Mouse (Mus musculus) cortical plate, adult 2 months (tissue): Measurements from ENCODE around the gene Sall2.

Experiments used
- CTCF ChIP-seq: fragments of 200-500 bp; IDR thresholded peaks from 2 replicates; pipeline ENCODE4 v1.5.1; 2011; ENCODE audit warnings: mild to moderate bottlenecking, control low read depth, low read length; ENCODE audit not compliant: insufficient read depth; ENCODE audit errors: extremely low read depth
- POLR2A ChIP-seq: fragments of 200-500 bp; IDR thresholded peaks from 2 replicates; pipeline ENCODE4 v1.6.1; 2011; ENCODE audit warnings: mild to moderate bottlenecking, low read length, control low read depth; ENCODE audit not compliant: insufficient read depth; ENCODE audit errors: extremely low read depth

- TF ChIP-seq CTCF (no peak), POLR2A (no peak)
Observed at GRCm38 (mm10) chr14:52283629-52284028, 44.9 kb downstream of the Sall2 start.
